Mouse (Mus musculus) left cerebral cortex, postnatal 10 days (tissue): ENCODE results near the gene Aff2. TPM values are rescaled to one million over a fixed set of nuclear protein-coding genes. Genes with fewer than 3 reads are reported as not detected.

ENCODE experiments used
- DNase-seq, 2 experiments: peaks; one replicate each; pipeline ENCODE4 v3.0.0; 2021 to 2022; ENCODE audit warnings: low spot score in 2 of 2, mixed read lengths in 1 of 2; ENCODE audit errors: extremely low spot score in 1 of 2
- intact Hi-C: fragments of 180-260 bp; cut with DNase I; formaldehyde crosslinking; loops from one replicate; pipeline ENCODE4 v1.15.1; 2025
- total RNA-seq, 2 experiments: library from RNA; stranded (reverse); gene quantifications; 2 replicates each; pipeline ENCODE4 v1.2.3; 2021

The Aff2 gene
- 10 to 100 TPM; 25.7 to 29.0 TPM for total RNA-seq

- DNase-seq: peak; percentile 22 to 70
- intact Hi-C loops: loop anchor here (1.0 kb wide), 1 partner anchor 970 kb away; no protein-coding TSS in a partner anchor
Observed at GRCm38 (mm10) chrX:69360238-69361054, at the start of gene Aff2. Aff2 (plus strand) TSS chrX:69360294.

GRCm38 (mm10) chrX:69337296-69337695, 22.8 kb upstream of the Aff2 start:
- intact Hi-C loops: no loop called here

GRCm38 (mm10) chrX:69355621-69356020, 4.5 kb upstream of the Aff2 start:
- DNase-seq: no peak
- intact Hi-C loops: no loop called here

More at GRCm38 (mm10) chrX:69337296-69337695, 22.8 kb upstream of the Aff2 start:
- no peak for DNase-seq

- peak; percentile 53 to 56 for DNase-seq
- intact Hi-C loops: no loop called here
Observed at GRCm38 (mm10) chrX:69359360-69359759, 734 bp upstream of the Aff2 start.

GRCm38 (mm10) chrX:69359885-69360237, 233 bp upstream of the Aff2 start:
- no peak for DNase-seq
- intact Hi-C loops: loop anchor here (1.0 kb wide), 1 partner anchor 970 kb away; no protein-coding TSS in a partner anchor

- intact Hi-C loops: no loop called here
- DNase-seq: no peak
Observed at GRCm38 (mm10) chrX:69361055-69361558, 1.0 kb downstream of the Aff2 start.

GRCm38 (mm10) chrX:69364198-69364597, 4.1 kb downstream of the Aff2 start:
- DNase-seq: peak in 1 of 2 experiments; percentile 7

GRCm38 (mm10) chrX:69373341-69373740, 13.2 kb downstream of the Aff2 start:
- intact Hi-C loops: no loop called here
- no peak for DNase-seq

More at GRCm38 (mm10) chrX:69364198-69364597, 4.1 kb downstream of the Aff2 start:
- intact Hi-C loops: no loop called here

GRCm38 (mm10) chrX:69389738-69390137, 29.6 kb downstream of the Aff2 start:
- intact Hi-C loops: no loop called here
- DNase-seq: no peak

- no peak for DNase-seq
Observed at GRCm38 (mm10) chrX:69415043-69415442, 54.9 kb downstream of the Aff2 start.

GRCm38 (mm10) chrX:69438422-69438821, 78.3 kb downstream of the Aff2 start:
- no peak for DNase-seq
- intact Hi-C loops: no loop called here

More at GRCm38 (mm10) chrX:69415043-69415442, 54.9 kb downstream of the Aff2 start:
- intact Hi-C loops: no loop called here

- DNase-seq: peak in 1 of 2 experiments; percentile 3
Observed at GRCm38 (mm10) chrX:69441937-69442336, 81.8 kb downstream of the Aff2 start.

GRCm38 (mm10) chrX:69460896-69461295, 100.8 kb downstream of the Aff2 start:
- intact Hi-C loops: no loop called here
- no peak for DNase-seq

More at GRCm38 (mm10) chrX:69441937-69442336, 81.8 kb downstream of the Aff2 start:
- intact Hi-C loops: no loop called here

GRCm38 (mm10) chrX:69502061-69502460, 142.0 kb downstream of the Aff2 start:
- intact Hi-C loops: no loop called here
- no peak for DNase-seq

GRCm38 (mm10) chrX:69518040-69518575, 158.0 kb downstream of the Aff2 start:
- intact Hi-C loops: no loop called here
- no peak for DNase-seq

GRCm38 (mm10) chrX:69540811-69541210, 180.7 kb downstream of the Aff2 start:
- intact Hi-C loops: no loop called here
- no peak for DNase-seq

GRCm38 (mm10) chrX:69579903-69580459, 219.9 kb downstream of the Aff2 start:
- intact Hi-C loops: no loop called here
- no peak for DNase-seq

- DNase-seq: no peak
- intact Hi-C loops: no loop called here
Observed at GRCm38 (mm10) chrX:69608793-69609192, 248.7 kb downstream of the Aff2 start.

- no peak for DNase-seq
- intact Hi-C loops: no loop called here
Observed at GRCm38 (mm10) chrX:69663038-69663437, 302.9 kb downstream of the Aff2 start.
